Mouse (Mus musculus) gastrocnemius, postnatal 14 days (tissue): ENCODE results near the gene Nr0b1. TPM values are rescaled to one million over a fixed set of nuclear protein-coding genes. Genes with fewer than 3 reads are reported as not detected.

Source experiments
- DNase-seq: peaks from one replicate; pipeline ENCODE4 v3.0.0; 2021; ENCODE audit warnings: mixed read lengths
- intact Hi-C: fragments of 180-260 bp; cut with DNase I; formaldehyde crosslinking; loops from one replicate; pipeline ENCODE4 v1.15.1; 2025; ENCODE audit warnings: low total_unique reads
- long read RNA-seq, 2 experiments: library from polyadenylated mRNA; stranded (forward); transcript quantifications; one replicate each; pipeline ENCODE4 v2.0.0; 2021
- total RNA-seq, 2 experiments: library from RNA; stranded (reverse); gene quantifications; 2 replicates each; pipeline ENCODE4 v1.2.3; 2021

Gene Nr0b1
- not detected for total RNA-seq
- long read RNA-seq, experiment 1, result 0 reads
- long read RNA-seq, experiment 2, result 0 reads

- no peak for DNase-seq
- intact Hi-C loops, result no loop called here
Measured at GRCm38 (mm10) chrX:86191614-86192419, at the start of gene Nr0b1. Nr0b1 (plus strand) TSS chrX:86191764.

- intact Hi-C loops, result no loop called here
- no peak for DNase-seq
Measured at GRCm38 (mm10) chrX:86187250-86187649, 4.3 kb upstream of the Nr0b1 start.

DNA sequence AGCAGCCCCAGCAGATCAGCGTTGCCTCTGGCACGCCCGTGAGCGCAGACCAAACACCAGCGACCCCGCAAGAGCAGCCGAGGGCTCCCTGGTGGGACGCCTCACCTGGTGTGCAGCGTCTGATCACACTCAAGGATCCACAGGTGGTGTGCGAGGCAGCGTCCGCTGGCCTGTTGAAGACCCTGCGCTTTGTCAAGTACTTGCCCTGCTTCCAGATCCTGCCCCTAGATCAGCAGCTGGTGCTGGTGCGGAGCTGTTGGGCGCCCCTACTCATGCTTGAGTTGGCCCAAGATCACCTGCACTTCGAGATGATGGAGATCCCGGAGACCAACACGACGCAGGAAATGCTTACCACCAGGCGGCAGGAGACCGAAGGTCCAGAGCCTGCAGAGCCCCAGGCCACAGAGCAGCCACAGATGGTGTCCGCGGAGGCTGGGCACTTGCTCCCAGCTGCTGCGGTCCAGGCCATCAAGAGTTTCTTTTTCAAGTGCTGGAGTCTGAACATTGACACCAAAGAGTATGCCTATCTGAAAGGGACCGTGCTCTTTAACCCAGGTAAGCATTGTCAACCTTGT, 943 bp downstream of the Nr0b1 start:
- intact Hi-C loops, result no loop called here
- DNase-seq, result no peak

DNA sequence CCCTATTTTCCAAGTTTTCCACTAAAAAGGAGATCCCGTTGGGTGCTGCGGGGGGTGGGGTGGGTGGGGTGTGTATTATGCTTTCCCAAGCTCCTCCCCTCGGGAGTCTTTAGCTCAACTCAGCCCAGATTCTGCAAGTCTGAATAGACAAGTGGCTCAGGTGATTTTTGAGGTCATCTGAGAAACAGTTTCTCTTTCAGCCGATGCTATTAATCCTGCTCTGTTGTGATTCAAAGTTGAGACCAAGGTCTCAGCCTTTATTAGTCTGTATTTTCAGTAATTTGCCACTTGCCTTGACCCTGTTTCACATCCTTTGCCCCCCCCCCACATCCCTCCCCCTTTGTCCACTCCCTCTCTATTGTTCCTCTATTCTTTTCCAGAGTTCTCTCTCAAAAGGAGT, 1.8 kb downstream of the Nr0b1 start:
- no peak for DNase-seq
- intact Hi-C loops, result no loop called here

DNA sequence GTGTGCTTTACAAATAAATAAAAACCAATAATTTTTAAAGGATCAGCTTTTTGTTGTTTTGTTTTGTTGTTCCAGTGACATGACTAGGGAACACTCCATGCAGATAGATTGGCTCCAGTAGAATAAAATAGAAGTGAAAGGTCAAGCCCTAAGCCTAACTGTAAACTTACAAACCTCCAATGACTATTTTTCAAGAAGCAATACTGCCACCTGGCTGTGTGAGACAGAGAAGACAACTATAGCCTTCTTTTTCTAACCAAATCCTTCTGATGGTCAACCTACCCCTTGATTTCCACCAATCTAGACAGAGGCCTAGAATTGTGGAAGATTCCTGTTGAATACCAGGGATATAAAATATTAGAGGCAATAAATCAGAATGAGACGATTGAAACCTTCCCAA, 45.7 kb downstream of the Nr0b1 start:
- DNase-seq, result no peak
- intact Hi-C loops, result no loop called here

Other genes with a start within 250 kb of the Nr0b1 start
- gene Samt3, start 147.6 kb upstream of the Nr0b1 start, total RNA-seq, result not detected
- gene Mageb4, start 113.3 kb downstream of the Nr0b1 start, total RNA-seq, result not detected